Mouse (Mus musculus) lung, postnatal 0 days (tissue): ENCODE results near the gene Uevld.

Source experiments
- CTCF ChIP-seq: IDR thresholded peaks from 2 replicates; pipeline ENCODE4 v1.5.1; 2016; ENCODE audit warnings: antibody characterized with exemption, mild to moderate bottlenecking
- EP300 ChIP-seq: IDR thresholded peaks from 2 replicates; pipeline ENCODE4 v1.6.1; 2016; ENCODE audit warnings: antibody characterized with exemption, mild to moderate bottlenecking, control low read depth

- TF ChIP-seq CTCF (no peak), EP300 (no peak)
Measured at GRCm38 (mm10) chr7:46918678-46919371, 39.5 kb downstream of the Uevld start.
